Mouse (Mus musculus): ENCODE results near the gene Ache.
"Not testable (repeated sequence)": the region's sequence is repeated elsewhere in the genome, so short reads cannot be mapped to it uniquely, and the experiment has no call there.

The Ache gene

GRCm38 (mm10) chr5:137287032-137287952, at the start of gene Ache:
Gene Ache (plus strand): TSS chr5:137287519.
- DNase-seq: peak; percentile 36

DNA sequence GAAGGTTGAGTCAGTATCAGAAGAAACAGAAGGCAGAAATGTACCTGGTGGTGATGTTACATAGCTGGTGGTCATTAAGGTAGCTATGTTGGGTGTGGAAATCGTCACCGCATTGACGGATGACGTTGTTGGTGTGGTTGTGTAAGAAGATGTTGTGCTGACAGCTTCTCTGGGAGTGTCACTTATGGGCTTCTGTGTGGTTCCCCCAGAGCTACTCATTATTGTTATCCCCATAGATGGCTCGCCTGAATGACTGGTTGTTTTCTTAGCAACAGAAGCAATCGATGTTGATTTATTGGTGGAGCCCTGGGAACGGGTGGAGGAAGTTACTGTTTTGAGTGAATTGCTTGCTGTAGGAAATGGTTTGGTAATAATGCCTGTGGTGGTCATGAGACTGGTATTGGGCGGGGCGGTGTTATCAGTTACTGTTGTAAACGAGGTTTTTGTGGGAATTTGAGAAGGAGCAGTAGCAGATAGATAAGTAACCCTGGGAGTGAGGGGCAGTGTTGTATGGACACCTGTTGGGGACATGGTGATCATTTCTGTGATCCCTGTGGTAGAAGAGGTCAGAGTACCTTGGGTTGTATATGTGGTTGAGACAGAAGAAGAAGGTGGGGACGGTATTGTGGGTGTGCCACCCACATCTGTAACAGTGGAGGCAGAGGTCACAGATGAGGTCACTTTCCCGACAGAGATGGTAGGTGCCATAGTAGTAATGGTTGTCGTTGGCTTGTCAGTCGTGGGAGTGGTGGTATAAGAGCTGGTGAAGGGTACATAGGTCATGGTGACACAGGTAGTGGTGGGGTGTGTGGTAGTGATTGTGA, 23.2 kb upstream of the Ache start:
- DNase-seq: no peak

DNA sequence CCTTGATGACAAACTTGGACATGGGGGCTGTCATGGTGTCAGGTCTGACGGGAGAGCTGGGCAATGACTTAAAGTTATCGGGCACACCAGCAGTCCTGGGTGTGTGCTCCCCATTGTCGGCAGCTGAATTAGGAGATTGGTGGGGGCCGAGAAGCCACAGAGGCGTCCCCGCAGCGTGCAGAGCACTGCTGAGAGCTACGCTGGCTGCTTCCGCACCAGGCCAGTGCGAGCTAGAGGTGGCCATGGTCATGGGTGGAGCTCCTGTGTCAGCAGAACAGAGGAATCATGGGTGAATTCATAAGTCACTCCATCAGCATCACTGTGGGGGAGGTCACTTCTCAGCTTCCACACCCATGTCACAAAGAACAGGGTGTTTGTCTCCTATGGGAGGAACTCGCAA, 22.5 kb upstream of the Ache start:
- no peak for DNase-seq

GRCm38 (mm10) chr5:137268131-137268910, 19.0 kb upstream of the Ache start:
- DNase-seq: no peak

DNA sequence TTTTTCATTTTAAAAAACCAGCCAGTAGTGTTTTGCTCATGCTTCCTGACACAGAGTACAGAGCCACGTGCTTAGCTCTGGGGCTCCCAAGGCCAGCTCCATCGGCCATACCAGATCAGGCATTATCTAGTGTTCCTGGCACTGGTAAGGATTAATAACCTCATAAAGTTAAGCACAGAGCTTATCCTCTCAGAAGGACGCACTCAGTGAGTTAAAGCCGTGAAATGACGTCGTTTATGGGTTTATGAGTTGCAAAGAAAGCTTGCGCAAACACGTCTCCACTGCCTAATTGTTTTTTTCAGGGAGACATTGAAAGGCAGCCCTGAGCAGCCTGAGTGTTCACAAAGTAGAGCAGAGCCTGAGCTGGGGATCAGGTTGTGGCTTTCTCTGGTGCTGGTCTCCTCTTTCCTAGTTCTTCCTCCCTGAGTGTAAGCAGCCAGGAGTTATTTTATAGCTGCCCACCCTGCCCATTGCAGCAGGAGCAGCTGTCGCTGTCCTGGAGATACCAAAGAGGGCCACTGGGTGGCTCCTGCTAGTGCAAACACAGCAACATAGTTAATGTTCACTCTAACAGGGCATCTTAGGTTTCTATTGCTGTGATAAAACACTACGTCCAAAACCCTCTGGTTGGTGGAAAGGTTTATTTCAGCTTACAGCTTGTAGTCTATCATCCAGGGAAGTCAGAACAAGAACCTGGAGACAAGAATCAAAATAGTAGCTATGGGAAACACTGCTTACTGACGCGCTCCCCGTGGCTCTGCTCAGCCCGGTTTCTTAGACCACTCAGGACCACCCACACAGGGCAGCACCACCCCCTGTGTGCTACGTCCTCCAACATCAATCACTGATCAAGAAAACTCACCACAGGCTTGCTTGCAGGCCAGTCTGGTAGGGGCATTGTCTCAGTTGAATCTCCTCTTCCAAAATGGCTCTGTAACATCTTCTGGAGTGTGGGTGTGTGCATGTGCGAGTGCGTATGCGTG, 9.7 kb upstream of the Ache start:
- peak; percentile 61 for DNase-seq

DNA sequence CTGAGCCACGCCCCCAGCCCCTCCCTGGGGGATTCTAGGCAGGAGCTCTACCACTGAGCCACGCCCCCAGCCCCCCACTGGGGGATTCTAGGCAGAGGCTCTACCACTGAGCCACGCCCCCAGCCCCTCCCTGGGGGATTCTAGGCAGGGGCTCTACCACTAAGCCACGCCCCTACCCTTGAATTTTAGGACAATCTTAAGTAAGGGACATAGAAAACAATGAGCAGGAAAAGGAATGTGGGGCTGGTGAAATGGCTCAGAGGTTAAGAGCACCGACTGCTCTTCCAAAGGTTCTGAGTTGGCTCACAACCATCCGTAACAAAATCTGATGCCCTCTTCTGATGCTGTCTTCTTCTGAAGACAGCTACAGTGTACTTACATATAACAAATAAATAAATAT, 2.9 kb upstream of the Ache start:
- not testable (repeated sequence) for DNase-seq

GRCm38 (mm10) chr5:137285045-137285444, 2.3 kb upstream of the Ache start:
- DNase-seq: peak; percentile 71

DNA sequence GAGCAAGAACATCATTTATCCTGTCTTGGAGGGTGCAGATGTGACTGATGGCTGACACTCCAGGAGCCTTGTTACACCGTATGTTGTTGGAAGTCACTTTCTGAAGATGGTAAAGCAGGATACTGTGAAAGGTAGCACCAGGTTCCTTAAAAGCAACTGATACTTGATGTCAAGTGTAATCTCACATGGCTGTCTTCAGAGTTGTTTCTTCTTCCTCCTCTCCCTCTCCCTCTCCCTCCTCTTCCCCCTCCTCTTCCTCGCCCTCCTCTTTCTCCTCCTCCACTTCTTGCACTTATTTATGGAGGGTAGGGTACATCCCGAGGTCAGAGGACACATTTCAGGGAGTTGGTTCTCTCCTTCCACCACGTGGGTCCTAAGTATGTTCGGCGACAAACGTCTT, 1.3 kb upstream of the Ache start:
- no peak for DNase-seq

DNA sequence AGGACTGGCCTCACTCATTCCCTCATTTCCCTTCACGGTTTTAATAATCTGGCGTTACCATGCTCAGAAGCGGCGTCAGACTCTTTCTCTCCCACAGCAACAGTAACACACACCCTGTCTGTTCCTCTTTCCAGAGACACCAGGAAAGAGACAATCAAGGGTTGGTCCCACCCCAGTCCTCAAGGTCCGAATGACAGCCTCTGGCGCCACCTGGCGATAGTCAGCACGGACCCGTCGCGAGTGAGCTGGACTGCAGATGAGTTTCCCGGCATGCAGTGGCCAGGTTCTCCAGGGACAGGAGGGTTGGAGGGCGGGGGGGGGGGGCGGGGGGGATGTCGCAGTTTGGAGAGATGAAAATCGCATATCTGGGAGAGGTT, 676 bp upstream of the Ache start:
- peak; percentile 93 for DNase-seq

DNA sequence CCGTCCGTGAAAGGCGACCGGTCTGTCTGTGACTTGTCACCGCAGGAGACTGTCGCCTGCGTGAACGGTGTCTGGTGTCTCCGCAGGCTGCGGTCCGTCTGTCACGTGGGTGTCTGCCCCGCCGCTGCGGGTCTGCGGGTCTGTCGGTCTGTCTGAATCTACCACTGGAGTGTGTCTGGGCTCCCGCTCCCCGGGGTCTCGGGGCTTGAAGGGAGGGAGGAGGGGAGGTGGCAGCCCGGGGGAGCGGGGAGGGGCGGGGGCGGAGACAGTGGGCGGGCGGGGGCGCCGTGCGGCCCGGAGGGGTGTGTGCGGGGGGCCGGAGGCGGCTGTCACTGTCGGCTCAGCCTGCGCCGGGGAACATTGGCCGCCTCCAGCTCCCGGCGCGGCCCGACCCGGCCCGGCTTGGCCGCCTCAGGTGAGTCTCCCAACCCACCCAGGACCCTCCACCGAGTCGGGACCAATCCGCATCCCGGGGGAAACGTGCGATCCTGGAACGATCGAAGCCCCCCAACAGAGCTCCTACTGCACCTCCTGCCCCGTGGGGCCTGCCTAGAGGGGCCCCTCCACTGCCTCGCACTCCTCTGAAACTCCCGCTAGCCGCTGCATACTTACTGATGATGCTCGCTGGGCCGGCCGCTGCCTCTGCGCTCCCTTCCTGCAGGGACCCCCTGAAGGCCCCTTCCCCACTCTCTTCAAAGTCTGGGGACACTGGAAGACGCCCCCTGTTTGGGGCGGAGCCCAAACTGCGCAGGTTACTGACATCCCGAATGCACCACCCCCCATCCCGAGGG, 829 bp downstream of the Ache start:
- DNase-seq: peak; percentile 31

GRCm38 (mm10) chr5:137288999-137289470, 1.7 kb downstream of the Ache start:
- DNase-seq: peak; percentile 70

DNA sequence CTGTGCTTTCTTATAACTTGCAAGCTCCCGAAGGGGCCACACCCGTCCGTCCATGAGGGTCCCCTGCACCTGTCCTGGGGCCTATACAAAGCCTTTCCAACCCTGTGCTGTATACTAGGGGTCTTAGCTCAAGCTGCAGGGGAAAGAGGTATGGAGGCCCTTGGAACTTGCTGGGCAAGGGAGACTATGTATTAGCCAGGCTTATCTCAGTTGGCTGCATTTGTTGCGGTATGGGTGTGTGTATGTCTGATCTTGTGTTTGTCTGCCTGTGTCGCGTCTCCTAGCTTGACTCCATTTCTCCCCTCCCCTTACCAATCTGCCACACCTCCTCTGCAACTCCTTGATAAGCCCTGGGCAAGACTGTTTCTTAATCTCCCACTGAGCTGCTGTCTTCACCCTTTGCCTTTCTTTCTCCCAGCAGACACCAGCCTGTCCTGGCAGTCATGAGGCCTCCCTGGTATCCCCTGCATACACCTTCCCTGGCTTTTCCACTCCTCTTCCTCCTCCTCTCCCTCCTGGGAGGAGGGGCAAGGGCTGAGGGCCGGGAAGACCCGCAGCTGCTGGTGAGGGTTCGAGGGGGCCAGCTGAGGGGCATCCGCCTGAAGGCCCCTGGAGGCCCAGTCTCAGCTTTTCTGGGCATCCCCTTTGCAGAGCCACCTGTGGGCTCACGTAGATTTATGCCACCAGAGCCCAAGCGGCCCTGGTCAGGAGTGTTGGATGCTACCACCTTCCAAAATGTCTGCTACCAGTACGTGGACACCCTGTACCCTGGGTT, 2.5 kb downstream of the Ache start:
- DNase-seq: no peak

- peak; percentile 79 for DNase-seq
Observed at GRCm38 (mm10) chr5:137290677-137291076, 3.4 kb downstream of the Ache start.

DNA sequence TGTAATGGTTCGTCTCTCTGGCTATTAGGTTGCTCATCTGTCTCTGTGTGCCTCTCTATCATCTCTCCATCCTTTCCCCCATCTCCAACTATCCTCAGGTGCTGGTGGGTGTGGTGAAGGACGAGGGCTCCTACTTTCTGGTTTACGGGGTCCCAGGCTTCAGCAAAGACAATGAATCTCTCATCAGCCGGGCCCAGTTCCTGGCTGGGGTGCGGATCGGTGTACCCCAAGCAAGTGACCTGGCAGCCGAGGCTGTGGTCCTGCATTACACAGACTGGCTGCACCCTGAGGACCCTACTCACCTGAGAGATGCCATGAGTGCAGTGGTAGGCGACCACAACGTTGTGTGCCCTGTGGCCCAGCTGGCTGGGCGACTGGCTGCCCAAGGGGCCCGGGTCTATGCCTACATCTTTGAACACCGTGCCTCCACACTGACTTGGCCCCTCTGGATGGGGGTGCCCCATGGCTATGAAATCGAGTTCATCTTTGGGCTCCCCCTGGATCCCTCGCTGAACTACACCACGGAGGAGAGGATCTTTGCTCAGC, 4.1 kb downstream of the Ache start:
- no peak for DNase-seq

- peak; percentile 85 for DNase-seq
Observed at GRCm38 (mm10) chr5:137293282-137293681, 6.0 kb downstream of the Ache start.

DNA sequence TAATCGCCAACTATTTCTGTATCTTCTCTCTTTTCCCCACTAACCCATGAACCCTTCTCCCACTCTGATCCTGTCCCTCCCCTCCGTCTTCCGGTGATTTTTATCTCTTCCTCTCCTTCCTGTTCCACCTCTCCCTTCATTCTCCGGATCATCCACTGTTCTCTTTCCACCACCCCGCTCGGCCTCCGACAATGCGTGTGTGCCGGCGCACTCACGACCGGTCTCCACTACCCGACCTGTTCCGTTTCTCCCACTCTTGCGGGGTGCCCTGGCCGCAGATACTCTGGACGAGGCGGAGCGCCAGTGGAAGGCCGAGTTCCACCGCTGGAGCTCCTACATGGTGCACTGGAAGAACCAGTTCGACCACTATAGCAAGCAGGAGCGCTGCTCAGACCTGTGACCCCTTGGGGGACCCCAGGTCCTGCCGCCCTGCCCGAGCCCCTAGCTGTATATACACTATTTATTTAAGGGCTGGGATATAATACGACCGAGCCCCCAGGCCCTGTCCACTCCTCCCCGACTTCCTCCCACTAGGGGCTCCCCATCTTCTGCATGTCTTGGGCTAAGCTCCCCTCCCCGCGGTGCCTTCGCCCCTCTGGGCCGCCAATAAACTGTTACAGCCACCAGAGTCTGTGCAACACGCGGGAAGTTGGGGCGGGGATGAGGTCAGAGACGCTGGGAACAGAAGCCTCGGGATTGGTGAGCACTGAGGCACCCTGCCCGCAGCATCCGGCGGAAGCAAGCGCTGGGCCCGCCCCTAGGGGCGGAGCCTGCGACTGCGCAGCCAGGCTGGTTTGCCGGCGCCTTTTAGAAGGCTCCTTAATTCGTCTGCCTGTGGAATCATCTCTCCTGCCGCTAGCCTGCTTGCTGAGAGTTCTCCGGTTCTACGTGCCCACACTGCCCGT, 6.8 kb downstream of the Ache start, which contains the start of gene Ufsp1:
Gene Ufsp1, plus strand, starts transcription at position 791 of the 905 bp plus-strand sequence.
- peak; percentile 97 for DNase-seq

GRCm38 (mm10) chr5:137294744-137295093, 7.4 kb downstream of the Ache start:
- DNase-seq: peak; percentile 33

DNA sequence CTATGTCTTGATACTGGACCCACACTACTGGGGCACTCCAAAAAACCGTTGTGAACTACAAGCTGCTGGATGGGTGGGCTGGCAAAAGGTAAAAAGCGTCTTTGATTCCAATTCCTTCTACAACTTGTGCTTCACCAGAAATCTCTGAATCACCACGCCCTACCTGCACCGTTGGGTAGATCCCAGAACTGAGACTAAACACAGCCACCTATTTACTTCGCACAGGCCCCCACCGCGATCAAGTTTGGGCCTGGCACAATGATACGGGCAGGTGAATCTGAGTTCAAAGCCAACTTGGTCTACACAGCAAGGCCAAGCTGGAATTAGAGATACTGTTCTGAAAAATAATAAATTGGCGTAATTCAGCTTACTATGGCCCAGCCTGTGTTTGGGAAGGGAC, 8.0 kb downstream of the Ache start:
- DNase-seq: no peak

DNA sequence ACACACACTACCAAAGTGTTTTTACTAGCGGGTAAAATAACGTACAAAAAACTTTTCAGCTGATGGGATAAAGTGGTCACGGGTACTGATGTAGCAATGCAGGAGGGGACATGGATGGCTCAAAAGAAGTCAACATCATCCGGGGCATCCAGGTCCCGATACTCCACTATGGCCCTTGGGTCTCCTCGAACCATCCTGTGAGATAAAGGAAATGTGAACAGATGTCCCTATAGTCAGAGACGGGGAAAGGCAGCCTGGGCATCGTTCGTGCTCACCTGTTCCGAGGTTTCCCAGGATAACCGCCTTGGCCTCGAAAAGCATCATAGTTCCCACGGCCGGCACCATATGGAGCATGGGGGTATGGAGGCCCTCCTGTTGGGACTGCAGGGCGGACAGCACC, 8.4 kb downstream of the Ache start:
- no peak for DNase-seq

All from lung, postnatal 10 days (tissue).